Mouse (Mus musculus) MEL (cell line): ENCODE data around the gene Smim27. TPM values are rescaled to one million over a fixed set of nuclear protein-coding genes. Genes with fewer than 3 reads are reported as not detected.

ENCODE experiments used
- DNase-seq: peaks from one replicate; pipeline ENCODE4 v3.0.0; 2011; ENCODE audit warnings: low read depth, low spot score
- H3K27ac ChIP-seq: 2 replicates; pipeline ENCODE4 v1.5.1; 2012; ENCODE audit warnings: low read depth, mild to moderate bottlenecking, control low read depth, low read length, moderate library complexity; ENCODE audit not compliant: control insufficient read depth
- H3K27me3 ChIP-seq, 2 experiments: fragments of 150-350 bp in 1 of 2; sonication (generic) in 1 of 2; 2 replicates each; pipeline ENCODE4 v1.6.1; 2012; ENCODE audit warnings: low read length in 2 of 2, mild to moderate bottlenecking in 2 of 2, improper control_type of control experiment in 1 of 2, moderate library complexity in 1 of 2; ENCODE audit not compliant: insufficient read depth in 2 of 2, control insufficient read depth in 1 of 2
- H3K36me3 ChIP-seq, 2 experiments: 2 replicates each; pipeline ENCODE4 v1.6.1; 2012 to 2014; ENCODE audit warnings: low read length in 2 of 2, improper control_type of control experiment in 1 of 2, inconsistent platforms in 1 of 2, mild to moderate bottlenecking in 1 of 2; ENCODE audit not compliant: insufficient read depth in 2 of 2, control insufficient read depth in 1 of 2
- H3K4me1 ChIP-seq, 2 experiments: fragments of 150-350 bp in 1 of 2; sonication (generic) in 1 of 2; 2 replicates each; pipeline ENCODE4 v1.6.1; 2012; ENCODE audit warnings: low read length in 2 of 2, improper control_type of control experiment in 1 of 2, mild to moderate bottlenecking in 1 of 2; ENCODE audit not compliant: insufficient read depth in 2 of 2, control insufficient read depth in 1 of 2
- H3K4me3 ChIP-seq, 2 experiments: fragments of 150-350 bp in 1 of 2; sonication (generic) in 1 of 2; 2 replicates each; pipeline ENCODE4 v1.5.1; 2012; ENCODE audit warnings: low read depth in 2 of 2, low read length in 2 of 2, mild to moderate bottlenecking in 2 of 2, moderate library complexity in 2 of 2, control low read depth in 1 of 2, improper control_type of control experiment in 1 of 2; ENCODE audit not compliant: control insufficient read depth in 1 of 2, insufficient read depth in 1 of 2
- H3K79me2 ChIP-seq: 2 replicates; pipeline ENCODE4 v1.6.1; 2012; ENCODE audit warnings: mild to moderate bottlenecking, low read length, moderate library complexity; ENCODE audit not compliant: control insufficient read depth, poor library complexity, insufficient read depth
- H3K9ac ChIP-seq: 2 replicates; pipeline ENCODE4 v1.6.1; 2012; ENCODE audit warnings: low read depth, mild to moderate bottlenecking, control low read depth, low read length, moderate library complexity; ENCODE audit not compliant: control insufficient read depth, poor library complexity, severe bottlenecking
- H3K9me3 ChIP-seq: fragments of 150-350 bp; sonication (generic); replicated peaks from 2 replicates; pipeline ENCODE4 v1.6.1; 2012; ENCODE audit warnings: mild to moderate bottlenecking, low read length, improper control_type of control experiment, moderate library complexity; ENCODE audit not compliant: insufficient read depth
- BHLHE40 ChIP-seq: IDR thresholded peaks from 2 replicates; pipeline ENCODE4 v1.6.1; 2012; ENCODE audit warnings: low read depth, mild to moderate bottlenecking, inconsistent platforms, low read length, improper control_type of control experiment, borderline replicate concordance
- CTCF ChIP-seq, 3 experiments: IDR thresholded peaks in 2 of 3; conservative IDR thresholded peaks in 1 of 3; 2 replicates each; pipeline ENCODE4 v1.5.1; 2011 to 2012; ENCODE audit warnings: low read length in 3 of 3, low read depth in 2 of 3, mild to moderate bottlenecking in 2 of 3, improper control_type of control experiment in 1 of 3, inconsistent platforms in 1 of 3, mixed read lengths in 1 of 3, moderate library complexity in 1 of 3; ENCODE audit not compliant: control insufficient read depth in 1 of 3, insufficient read depth in 1 of 3, poor library complexity in 1 of 3, severe bottlenecking in 1 of 3
- E2F4 ChIP-seq: IDR thresholded peaks from 2 replicates; pipeline ENCODE4 v1.6.1; 2011; ENCODE audit warnings: low read depth, low read length, improper control_type of control experiment, borderline replicate concordance
- EP300 ChIP-seq, 2 experiments: IDR thresholded peaks; 2 replicates each; pipeline ENCODE4 v1.6.1; 2011; ENCODE audit warnings: improper control_type of control experiment in 2 of 2, low read length in 2 of 2, low read depth in 1 of 2, mild to moderate bottlenecking in 1 of 2
- ETS1 ChIP-seq: IDR thresholded peaks from 2 replicates; pipeline ENCODE4 v1.6.1; 2012; ENCODE audit warnings: low read depth, mild to moderate bottlenecking, inconsistent platforms, low read length, improper control_type of control experiment, moderate library complexity
- GATA1 ChIP-seq: IDR thresholded peaks from 2 replicates; pipeline ENCODE4 v1.6.1; 2011; ENCODE audit warnings: low read depth, low read length, improper control_type of control experiment
- HCFC1 ChIP-seq: IDR thresholded peaks from 2 replicates; pipeline ENCODE4 v1.6.1; 2012; ENCODE audit warnings: low read depth, mild to moderate bottlenecking, inconsistent platforms, low read length, improper control_type of control experiment, moderate library complexity
- JUND ChIP-seq: IDR thresholded peaks from 2 replicates; pipeline ENCODE4 v1.6.1; 2011; ENCODE audit warnings: low read depth, mild to moderate bottlenecking, improper control_type of control experiment, low read length
- MAFK ChIP-seq: IDR thresholded peaks from 2 replicates; pipeline ENCODE4 v1.6.1; 2011; ENCODE audit warnings: low read depth, mild to moderate bottlenecking, low read length, improper control_type of control experiment, borderline replicate concordance
- MAX ChIP-seq: IDR thresholded peaks from 2 replicates; pipeline ENCODE4 v1.6.1; 2011; ENCODE audit warnings: low read length, improper control_type of control experiment
- MEF2A ChIP-seq: IDR thresholded peaks from 2 replicates; pipeline ENCODE4 v1.6.1; 2014; ENCODE audit warnings: low read depth, mild to moderate bottlenecking, inconsistent platforms, low read length, improper control_type of control experiment; ENCODE audit not compliant: poor library complexity, insufficient replicate concordance, severe bottlenecking; ENCODE audit errors: extremely low read depth
- MXI1 ChIP-seq: IDR thresholded peaks from 2 replicates; pipeline ENCODE4 v1.6.1; 2011; ENCODE audit warnings: mild to moderate bottlenecking, low read depth, low read length, improper control_type of control experiment
- MYC ChIP-seq: IDR thresholded peaks from 2 replicates; pipeline ENCODE4 v1.6.1; 2011; ENCODE audit warnings: low read depth, mild to moderate bottlenecking, low read length, improper control_type of control experiment, moderate library complexity
- NRF1 ChIP-seq: IDR thresholded peaks from 2 replicates; pipeline ENCODE4 v1.6.1; 2014; ENCODE audit warnings: low read depth, mild to moderate bottlenecking, inconsistent platforms, low read length, improper control_type of control experiment, moderate library complexity; ENCODE audit not compliant: poor library complexity, insufficient read depth, severe bottlenecking
- RAD21 ChIP-seq: IDR thresholded peaks from 2 replicates; pipeline ENCODE4 v1.6.1; 2011; ENCODE audit warnings: mild to moderate bottlenecking, low read depth, low read length, improper control_type of control experiment
- RCOR1 ChIP-seq: IDR thresholded peaks from 2 replicates; pipeline ENCODE4 v1.6.1; 2012; ENCODE audit warnings: low read depth, mild to moderate bottlenecking, inconsistent platforms, low read length, improper control_type of control experiment
- SIN3A ChIP-seq: IDR thresholded peaks from 2 replicates; pipeline ENCODE4 v1.6.1; 2012; ENCODE audit warnings: low read length, improper control_type of control experiment, inconsistent platforms
- SMC3 ChIP-seq: IDR thresholded peaks from 2 replicates; pipeline ENCODE4 v1.6.1; 2011; ENCODE audit warnings: low read depth, low read length, improper control_type of control experiment
- TCF12 ChIP-seq: IDR thresholded peaks from 2 replicates; pipeline ENCODE4 v1.6.1; 2014; ENCODE audit warnings: low read depth, mild to moderate bottlenecking, inconsistent platforms, low read length, improper control_type of control experiment, moderate library complexity
- UBTF ChIP-seq: IDR thresholded peaks from 2 replicates; pipeline ENCODE4 v1.6.1; 2012; ENCODE audit warnings: low read depth, mild to moderate bottlenecking, inconsistent platforms, low read length, improper control_type of control experiment, moderate library complexity, borderline replicate concordance; ENCODE audit not compliant: insufficient read depth
- USF1 ChIP-seq: IDR thresholded peaks from 2 replicates; pipeline ENCODE4 v1.6.1; 2014; ENCODE audit warnings: low read depth, mild to moderate bottlenecking, inconsistent platforms, low read length, improper control_type of control experiment, moderate library complexity
- ZMIZ1 ChIP-seq: IDR thresholded peaks from 2 replicates; pipeline ENCODE4 v1.6.1; 2012; ENCODE audit warnings: low read depth, mild to moderate bottlenecking, inconsistent platforms, low read length, improper control_type of control experiment, moderate library complexity
- polyA plus RNA-seq, 2 experiments: library from polyadenylated mRNA; stranded (reverse) in 1 of 2; unstranded in 1 of 2; fragments of >175 nt in 1 of 2; fragments of >200 nt in 1 of 2; gene quantifications; 2 replicates each; pipeline versions ENCODE4 v1.2.1 to v1.2.4; 2012; ENCODE audit warnings: low replicate concordance in 2 of 2, low read depth in 1 of 2; ENCODE audit not compliant: insufficient read length in 2 of 2, insufficient read depth in 1 of 2, missing spikeins in 1 of 2
- total RNA-seq: library from RNA; depleted of rRNA; stranded (reverse); fragments of 300-350 nt; gene quantifications from 2 replicates; pipeline ENCODE4 v1.2.3, GENCODE M21; 2012

The Smim27 gene
- total and polyA plus RNA-seq, 3 experiments = 7.3 to 12.1 TPM; not detected in 1

DNA sequence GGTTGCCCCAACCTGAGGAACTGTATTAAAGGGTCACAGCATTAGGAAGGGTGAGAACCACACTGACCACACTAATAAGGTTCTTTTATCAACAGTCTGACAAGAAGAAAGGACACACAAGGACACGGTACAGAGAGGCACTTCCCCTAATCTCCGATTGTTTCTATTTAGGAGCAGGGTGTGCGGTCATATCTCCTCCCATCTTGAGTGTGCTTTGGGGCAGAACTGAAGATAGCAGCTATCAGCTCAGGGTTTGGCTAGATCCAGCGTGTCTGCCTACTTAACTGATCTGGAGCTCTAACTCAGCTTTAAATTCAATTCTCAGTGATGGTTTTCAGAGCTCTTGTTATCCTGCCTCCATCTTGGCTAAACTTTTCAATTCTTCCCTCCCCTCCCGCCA lies 29.8 kb downstream of the Smim27 start:
- Histone ChIP-seq H3K9ac (no peak overlapping the region), H3K27ac (peak overlapping the region; percentile 27), H3K36me3 (peaks cover 0 to 14% of the 10 kb centered on the region in 2 experiments; a peak in 2 of 4 replicates), H3K79me2 (no peaks in the 10 kb centered on the region), H3K4me3 (peak overlapping the region in 1 of 2 experiments; percentile 2; a peak in 1 of 4 replicates), H3K4me1 (peaks cover 5 to 15% of the 10 kb centered on the region in 2 experiments), H3K9me3 (no peaks in the 10 kb centered on the region), H3K27me3 (no peaks in the 10 kb centered on the region; a peak in 2 of 4 replicates)
- TF ChIP-seq NRF1 = no peak
- TF ChIP-seq MYC = 0 out of 2 replicates have a peak, but pooled peaks have one; percentile 29
- TF ChIP-seq JUND = no peak
- TF ChIP-seq UBTF = no peak
- peak; percentile 91 for TF ChIP-seq TCF12
- peak; percentile 85 for TF ChIP-seq ETS1
- TF ChIP-seq E2F4 = no peak
- TF ChIP-seq ZMIZ1 = no peak
- peak; percentile 31; the same call in 1 of the 2 replicates for TF ChIP-seq MAFK
- peak; percentile 88 for TF ChIP-seq EP300 (IDR thresholded peaks at IDR 0.05; ENCODE audit: low read depth in 1 of 2, low read length in 2 of 2)
- peak; percentile 96 for TF ChIP-seq GATA1
- peak; percentile 87 for TF ChIP-seq MEF2A
- no peak for TF ChIP-seq RAD21
- peak; percentile 42; the same call in 1 of the 2 replicates for TF ChIP-seq HCFC1
- no peak for TF ChIP-seq CTCF (IDR thresholded peaks at IDR 0.05 in 2 of 3, conservative IDR thresholded peaks at IDR 0.05 in 1 of 3; ENCODE audit: control insufficient read depth in 1 of 3, insufficient read depth in 1 of 3, low read depth in 2 of 3, low read length in 3 of 3, poor library complexity in 1 of 3, severe bottlenecking in 1 of 3)
- peak; percentile 89 for TF ChIP-seq RCOR1
- no peak for TF ChIP-seq SMC3
- 0 out of 2 replicates have a peak, but pooled peaks have one; percentile 28 for TF ChIP-seq MAX
- TF ChIP-seq USF1 = no peak
- TF ChIP-seq SIN3A = peak; percentile 64
- peak; percentile 36; the same call in 1 of the 2 replicates for TF ChIP-seq MXI1
- TF ChIP-seq BHLHE40 = peak; percentile 80
- DNase-seq = peak; percentile 63
